Mouse (Mus musculus): ENCODE data around the gene Rab20.
"Not testable (repeated sequence)": the region's sequence is repeated elsewhere in the genome, so short reads cannot be mapped to it uniquely, and the experiment has no call there.

DNA sequence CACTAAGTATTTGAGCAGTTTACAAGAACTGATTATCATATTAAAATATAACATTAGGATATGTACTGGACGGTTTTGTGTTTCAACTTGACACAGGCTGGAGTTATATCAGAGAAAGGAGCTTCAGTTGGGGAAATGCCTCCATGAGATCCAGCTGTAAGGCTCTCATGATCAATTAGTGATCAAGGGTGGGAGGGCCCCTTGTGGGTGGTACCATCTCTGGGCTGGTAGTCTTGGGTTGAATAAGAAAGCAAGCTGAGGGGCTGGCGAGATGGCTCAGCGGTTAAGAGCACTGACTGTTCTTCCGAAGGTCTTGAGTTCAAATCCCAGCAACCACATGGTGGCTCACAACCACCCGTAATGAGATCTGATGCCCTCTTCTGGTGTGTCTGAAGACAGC is 12.0 kb downstream of the Rab20 start:
- not testable (repeated sequence) for TF ChIP-seq CTCF (conservative IDR thresholded peaks at IDR 0.05; ENCODE audit: low read length); POU5F1 (IDR thresholded peaks at IDR 0.05; ENCODE audit: borderline replicate concordance, low read length); NANOG (IDR thresholded peaks at IDR 0.05; ENCODE audit: borderline replicate concordance, low read length)
